Mouse (Mus musculus) spleen, adult 2 months (tissue): ENCODE measurements at regions not wholly inside any gene's neighbourhood (a gene's known extent, or its start where the extent isn't known, plus 50 kb on each side); places are given as distances from the start of the nearest gene placed in this dataset.

ENCODE experiments used
- DNase-seq, 2 experiments: peaks; one replicate each; pipeline versions ENCODE4 v3.0.0 to v3.0.0-alpha.2; 2012 to 2021; ENCODE audit warnings: low spot score in 2 of 2, low read depth in 1 of 2
- H3K27ac ChIP-seq: fragments of 200-500 bp; 2 replicates; pipeline ENCODE4 v1.5.1; 2012; ENCODE audit warnings: low read length, inconsistent platforms; ENCODE audit not compliant: insufficient read depth
- H3K27me3 ChIP-seq: fragments of 200-500 bp; 2 replicates; pipeline ENCODE4 v1.6.1; 2012; ENCODE audit warnings: mild to moderate bottlenecking, moderate library complexity, low read length, inconsistent platforms; ENCODE audit not compliant: control insufficient read depth, insufficient read depth
- H3K36me3 ChIP-seq: fragments of 200-500 bp; 2 replicates; pipeline ENCODE4 v1.6.1; 2012; ENCODE audit warnings: mild to moderate bottlenecking, low read length, inconsistent platforms; ENCODE audit not compliant: control insufficient read depth, insufficient read depth
- H3K4me1 ChIP-seq: fragments of 200-500 bp; 2 replicates; pipeline ENCODE4 v1.6.1; 2011; ENCODE audit warnings: inconsistent platforms; ENCODE audit not compliant: control insufficient read depth, insufficient read depth, insufficient read length
- H3K4me3 ChIP-seq: fragments of 200-500 bp; 2 replicates; pipeline ENCODE4 v1.5.1; 2011; ENCODE audit warnings: mild to moderate bottlenecking, inconsistent platforms; ENCODE audit not compliant: insufficient read depth, insufficient read length; ENCODE audit errors: extremely low read depth
- CTCF ChIP-seq: fragments of 200-500 bp; IDR thresholded peaks from 2 replicates; pipeline ENCODE4 v1.5.1; 2011; ENCODE audit warnings: mild to moderate bottlenecking, inconsistent platforms; ENCODE audit not compliant: insufficient read depth, insufficient read length, insufficient replicate concordance; ENCODE audit errors: extremely low read depth
- POLR2A ChIP-seq: fragments of 200-500 bp; IDR thresholded peaks from 2 replicates; pipeline ENCODE4 v1.6.1; 2011; ENCODE audit warnings: low read depth, low read length, inconsistent platforms
- WGBS: fragments of 180-500 bp; shearing (Covaris S2); methylation state at CpG from one replicate; pipeline ENCODE4 v1.1.7; 2018; 5-methylcytosine and 5-hydroxymethylcytosine counted together

- H3K4me3 ChIP-seq, result no peak overlapping the region
- 21% methylated on average over 16 of the region's 16 CpGs for WGBS
- no peak for TF ChIP-seq POLR2A
- TF ChIP-seq CTCF, result no peak
These were observed 159.3 kb downstream of the Gxylt1 start for GRCm38 (mm10) chr15:93115674-93116102.

GRCm38 (mm10) chr15:93104936-93105335, 170.0 kb downstream of the Gxylt1 start:
- TF ChIP-seq POLR2A, result no peak
- TF ChIP-seq CTCF, result no peak
- H3K27ac ChIP-seq, result no peak overlapping the region
- WGBS, result 93% methylated on average over 4 of the region's 4 CpGs
- no peaks in the 10 kb centered on the region for H3K36me3 ChIP-seq
- H3K27me3 ChIP-seq, result no peaks in the 10 kb centered on the region
- no peak overlapping the region for H3K4me3 ChIP-seq
- no peak for DNase-seq
- H3K4me1 ChIP-seq, result no peaks in the 10 kb centered on the region

More at GRCm38 (mm10) chr15:93115674-93116102, 159.3 kb downstream of the Gxylt1 start:
- Histone ChIP-seq H3K27me3 (no peaks in the 10 kb centered on the region), H3K27ac (no peak overlapping the region), H3K36me3 (no peaks in the 10 kb centered on the region), H3K4me1 (no peaks in the 10 kb centered on the region)
- no peak for DNase-seq

- no peaks in the 10 kb centered on the region for H3K27me3 ChIP-seq
- DNase-seq, result no peak
- WGBS, result 79% methylated on average over 5 of the region's 5 CpGs
These were observed 171.6 kb downstream of the Gxylt1 start for GRCm38 (mm10) chr15:93103426-93103825.

GRCm38 (mm10) chr15:93101881-93102280, 173.1 kb downstream of the Gxylt1 start:
- Histone ChIP-seq H3K36me3 (no peaks in the 10 kb centered on the region), H3K4me3 (no peak overlapping the region), H3K27me3 (no peaks in the 10 kb centered on the region), H3K27ac (no peak overlapping the region), H3K4me1 (no peaks in the 10 kb centered on the region)
- WGBS, result 92% methylated on average over 10 of the region's 10 CpGs
- DNase-seq, result no peak
- TF ChIP-seq CTCF (no peak), POLR2A (no peak)

More at GRCm38 (mm10) chr15:93103426-93103825, 171.6 kb downstream of the Gxylt1 start:
- H3K27ac ChIP-seq, result no peak overlapping the region
- H3K36me3 ChIP-seq, result no peaks in the 10 kb centered on the region
- no peak overlapping the region for H3K4me3 ChIP-seq
- no peak for TF ChIP-seq POLR2A
- TF ChIP-seq CTCF, result no peak
- H3K4me1 ChIP-seq, result no peaks in the 10 kb centered on the region

GRCm38 (mm10) chr15:93100837-93101236, 174.1 kb downstream of the Gxylt1 start:
- 92% methylated on average over 7 of the region's 7 CpGs for WGBS
- H3K27ac ChIP-seq, result no peak overlapping the region
- DNase-seq, result no peak
- no peak for TF ChIP-seq POLR2A
- no peak for TF ChIP-seq CTCF
- H3K36me3 ChIP-seq, result no peaks in the 10 kb centered on the region
- H3K27me3 ChIP-seq, result no peaks in the 10 kb centered on the region
- H3K4me1 ChIP-seq, result no peaks in the 10 kb centered on the region
- no peak overlapping the region for H3K4me3 ChIP-seq

- Histone ChIP-seq H3K4me3 (no peak overlapping the region), H3K4me1 (no peaks in the 10 kb centered on the region), H3K36me3 (no peaks in the 10 kb centered on the region), H3K27ac (no peak overlapping the region), H3K27me3 (no peaks in the 10 kb centered on the region)
- TF ChIP-seq POLR2A (no peak), CTCF (no peak)
- no peak for DNase-seq
- 66% methylated on average over 3 of the region's 3 CpGs for WGBS
These were observed 175.1 kb downstream of the Gxylt1 start for GRCm38 (mm10) chr15:93099840-93100239.

GRCm38 (mm10) chr15:93096335-93096734, 178.6 kb downstream of the Gxylt1 start:
- Histone ChIP-seq H3K4me1 (no peaks in the 10 kb centered on the region), H3K4me3 (no peak overlapping the region), H3K27me3 (no peaks in the 10 kb centered on the region), H3K27ac (no peak overlapping the region), H3K36me3 (no peaks in the 10 kb centered on the region)
- TF ChIP-seq CTCF (no peak), POLR2A (no peak)
- no peak for DNase-seq
- WGBS, result 39% methylated on average over 5 of the region's 5 CpGs

- Histone ChIP-seq H3K27ac (no peak overlapping the region), H3K4me3 (no peak overlapping the region), H3K36me3 (no peaks in the 10 kb centered on the region), H3K4me1 (no peaks in the 10 kb centered on the region), H3K27me3 (no peaks in the 10 kb centered on the region)
- no peak for DNase-seq
- 89% methylated on average over 6 of the region's 6 CpGs for WGBS
- TF ChIP-seq CTCF, result no peak
- TF ChIP-seq POLR2A, result no peak
These were observed 179.8 kb downstream of the Gxylt1 start for GRCm38 (mm10) chr15:93095224-93095623.
